Mouse (Mus musculus) stomach, postnatal 0 days (tissue): Measurements from ENCODE around the gene Hic1. TPM values are rescaled to one million over a fixed set of nuclear protein-coding genes. Genes with fewer than 3 reads are reported as not detected.

Experiments
- ATAC-seq: fragments of 200-750 bp; cut with Nextera tagmentation; 2 replicates; pipeline ENCODE4 v1.8.0; 2017; ENCODE audit not compliant: low FRiP score, low TSS enrichment
- DNase-seq: peaks from one replicate; pipeline ENCODE4 v3.0.0-alpha.2; 2016; ENCODE audit warnings: low spot score
- H3K27ac ChIP-seq: fragments of 300-500 bp; sonication (generic); replicated peaks from 2 replicates; pipeline ENCODE4 v1.5.1; 2014; ENCODE audit warnings: mild to moderate bottlenecking, control low read depth
- H3K27me3 ChIP-seq: fragments of 300-500 bp; sonication (generic); 2 replicates; pipeline ENCODE4 v1.6.1; 2014; ENCODE audit warnings: low read length; ENCODE audit not compliant: control insufficient read depth, insufficient read depth
- H3K36me3 ChIP-seq: fragments of 300-500 bp; sonication (generic); 2 replicates; pipeline ENCODE4 v1.6.1; 2014; ENCODE audit warnings: low read length, mixed read lengths; ENCODE audit not compliant: control insufficient read depth, insufficient read depth
- H3K4me1 ChIP-seq: fragments of 300-500 bp; sonication (generic); replicated peaks from 2 replicates; pipeline ENCODE4 v1.6.1; 2014; ENCODE audit warnings: antibody characterized with exemption; ENCODE audit not compliant: control insufficient read depth, insufficient read depth
- H3K4me2 ChIP-seq: fragments of 300-500 bp; sonication (generic); replicated peaks from 2 replicates; pipeline ENCODE4 v1.6.1; 2014; ENCODE audit warnings: low read depth, mild to moderate bottlenecking, control low read depth, moderate library complexity
- H3K4me3 ChIP-seq: fragments of 300-500 bp; sonication (generic); 2 replicates; pipeline ENCODE4 v1.5.1; 2014; ENCODE audit warnings: low read depth, low read length, control low read depth
- H3K9ac ChIP-seq: fragments of 300-500 bp; sonication (generic); 2 replicates; pipeline ENCODE4 v1.6.1; 2014; ENCODE audit warnings: mild to moderate bottlenecking, low read length, control low read depth, mixed read lengths
- H3K9me3 ChIP-seq: fragments of 300-500 bp; sonication (generic); 2 replicates; pipeline ENCODE4 v1.6.1; 2016; ENCODE audit warnings: low read length; ENCODE audit not compliant: control insufficient read depth
- CTCF ChIP-seq: IDR thresholded peaks from 2 replicates; pipeline ENCODE4 v1.5.1; 2016; ENCODE audit warnings: antibody characterized with exemption, low read depth, mild to moderate bottlenecking, moderate library complexity
- EP300 ChIP-seq: optimal IDR thresholded peaks from 2 replicates; pipeline ENCODE3; 2016; ENCODE audit warnings: antibody characterized with exemption
- WGBS: fragments of 180-500 bp; shearing (Covaris S2); extraction: QIAGEN DNeasy Blood & Tissue Kit; methylation state at CpG from one replicate; pipeline ENCODE4 v1.1.7; 2014; 5-methylcytosine and 5-hydroxymethylcytosine counted together
- polyA plus RNA-seq: library from polyadenylated mRNA; unstranded; fragments of >200 nt; fragmentation: Nextera tagmentation; extraction: Ambion mirVana; gene quantifications from 2 replicates; pipeline ENCODE4 v1.2.1, GENCODE M21; 2015

Hic1 gene
- polyA plus RNA-seq, 1 experiment from 2014 or later = 6.6 TPM

DNA sequence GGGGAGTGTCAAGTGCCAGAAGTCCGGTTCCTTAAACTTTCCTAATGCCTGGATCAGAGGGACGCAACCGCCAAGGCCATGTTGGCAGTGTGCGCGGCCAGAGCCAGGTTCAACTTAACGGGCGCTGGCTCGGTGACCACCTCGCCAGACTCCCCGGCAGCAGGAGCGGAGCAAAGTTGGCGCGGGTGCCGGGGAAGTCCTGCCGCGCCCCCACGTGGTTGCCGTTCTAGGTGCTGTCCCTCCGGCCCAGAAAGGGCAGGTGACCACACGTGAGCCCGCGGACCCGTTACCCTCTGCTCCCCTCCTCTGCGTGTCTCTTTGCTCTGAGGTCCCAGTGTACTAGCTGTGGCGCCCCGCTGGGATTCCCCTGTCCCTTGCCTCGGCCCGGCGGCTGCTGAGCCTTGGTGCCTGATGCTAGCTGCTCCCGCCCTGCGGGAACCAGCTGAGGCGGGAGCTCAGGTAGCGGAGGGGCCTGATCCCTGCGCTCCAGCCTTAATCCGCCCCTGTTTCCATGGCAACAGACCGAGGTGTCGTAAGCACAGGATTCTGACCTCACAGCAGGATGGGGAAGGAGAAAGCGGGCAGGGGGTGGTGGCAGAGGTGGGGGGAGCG, 25.6 kb upstream of the Hic1 start:
- peak overlapping the region; percentile 54; the same call in 1 of the 2 replicates for H3K9ac ChIP-seq
- H3K27ac ChIP-seq = no peak overlapping the region
- H3K4me3 ChIP-seq = peak overlapping the region; percentile 55
- TF ChIP-seq CTCF (peak; percentile 42; the same call in 1 of the 2 replicates), EP300 (no peak)
- WGBS = 2% methylated on average over 39 of the region's 39 CpGs
- H3K36me3 ChIP-seq = no peaks in the 10 kb centered on the region
- no peaks in the 10 kb centered on the region for H3K9me3 ChIP-seq
- peaks cover 7% of the 10 kb centered on the region; the same call in 1 of the 2 replicates for H3K27me3 ChIP-seq
- 0 out of 2 replicates have a peak, but pooled peaks cover 6% of the 10 kb centered on the region for H3K4me1 ChIP-seq
- ATAC-seq (no peak), DNase-seq (peak; percentile 56)
- peak overlapping the region; percentile 90 for H3K4me2 ChIP-seq

DNA sequence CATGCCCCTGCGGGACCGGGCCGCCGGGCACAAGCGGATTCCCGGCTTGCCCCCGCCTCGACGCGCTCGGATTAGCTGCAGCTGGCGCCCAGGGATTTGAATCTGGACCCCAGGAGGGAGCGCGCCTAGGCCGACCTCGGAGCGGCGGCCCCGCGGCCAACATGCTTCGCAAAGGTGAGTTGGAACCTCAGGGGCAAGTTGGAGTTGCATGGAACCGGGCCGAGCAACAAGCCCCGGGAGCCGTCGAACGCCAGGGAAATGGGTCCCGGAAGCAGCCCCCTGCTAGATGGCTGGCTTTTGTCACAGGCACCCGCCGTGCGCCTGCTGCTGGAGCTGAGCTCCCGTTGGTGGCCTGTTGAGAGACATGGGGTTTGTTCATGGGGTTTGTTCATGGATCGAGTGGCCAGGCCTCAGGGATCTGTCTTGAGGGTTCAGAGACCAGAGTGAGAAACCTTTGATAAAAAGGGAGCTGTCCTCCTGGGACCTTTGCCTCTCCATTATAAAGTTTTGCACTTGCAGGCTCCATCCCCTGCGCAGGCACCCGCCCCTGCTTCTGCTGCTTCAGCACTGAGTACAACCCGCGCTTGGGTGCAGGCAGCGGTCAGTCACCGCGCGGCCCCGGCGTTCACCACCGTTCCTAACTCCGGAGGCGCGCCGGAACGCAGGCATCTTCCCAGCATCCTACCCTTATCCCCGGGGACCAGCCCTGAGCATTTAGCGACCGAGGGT, 25.0 kb upstream of the Hic1 start:
- H3K27me3 ChIP-seq = peaks cover 7% of the 10 kb centered on the region; the same call in 1 of the 2 replicates
- no peaks in the 10 kb centered on the region for H3K36me3 ChIP-seq
- DNase-seq (no peak), ATAC-seq (no peak)
- no peak overlapping the region for H3K27ac ChIP-seq
- H3K4me1 ChIP-seq = peaks cover 10% of the 10 kb centered on the region; the same call in 1 of the 2 replicates
- peak overlapping the region; percentile 90 for H3K4me2 ChIP-seq
- H3K4me3 ChIP-seq = peak overlapping the region; percentile 55
- TF ChIP-seq EP300 = no peak
- no peak for TF ChIP-seq CTCF
- no peaks in the 10 kb centered on the region for H3K9me3 ChIP-seq
- H3K9ac ChIP-seq = peak overlapping the region; percentile 54
- under 1% methylated on average over 46 of the region's 52 CpGs for WGBS

DNA sequence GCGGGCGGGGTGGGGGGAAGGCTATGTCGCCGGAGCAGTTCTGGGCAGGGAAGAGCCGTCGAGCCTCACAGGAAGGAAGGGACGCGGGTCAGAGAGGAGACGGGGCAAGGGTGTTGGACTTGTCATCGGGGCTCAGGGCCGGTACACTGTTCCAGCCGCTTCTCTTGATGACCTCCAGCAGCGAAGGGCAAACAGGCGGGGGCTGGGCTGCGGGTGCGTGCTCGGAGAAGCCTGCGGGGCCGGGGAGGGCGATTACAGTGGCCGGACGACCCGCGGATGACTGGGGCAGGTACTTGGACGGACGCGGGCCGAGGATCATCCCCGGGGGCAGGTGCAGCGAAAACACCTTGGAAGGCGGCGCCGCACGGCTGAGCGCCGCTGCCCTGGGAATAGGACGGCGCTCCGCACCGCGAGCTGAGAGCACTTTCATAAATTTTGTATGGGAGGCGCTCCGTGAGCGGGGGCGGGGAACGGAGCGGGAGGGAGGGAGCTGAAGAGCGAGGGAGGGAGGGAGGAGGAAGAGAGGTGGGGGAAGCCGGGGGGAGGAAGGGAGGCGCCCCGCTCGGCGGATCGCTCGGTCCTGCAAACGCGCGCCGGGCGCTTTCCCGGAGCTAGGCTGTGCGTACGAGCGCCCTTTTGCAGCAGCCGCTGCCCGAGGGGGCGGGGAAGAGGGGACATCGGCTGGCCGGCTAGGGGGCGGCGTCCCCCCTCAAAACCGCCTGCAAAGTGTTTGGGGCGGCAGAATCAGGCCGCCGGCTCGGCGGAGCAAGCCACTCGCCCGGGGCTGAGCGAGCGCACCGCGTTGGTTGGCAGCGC, 24.1 kb upstream of the Hic1 start, which contains the start of gene Rtn4rl1:
TSS of gene Rtn4rl1 (plus strand) at position 528 of the 816 bp plus-strand sequence.
- Histone ChIP-seq H3K9me3 (no peaks in the 10 kb centered on the region), H3K4me1 (peaks cover 10% of the 10 kb centered on the region; the same call in 1 of the 2 replicates), H3K36me3 (no peaks in the 10 kb centered on the region), H3K4me3 (peak within 1 kb of the TSS; percentile 55), H3K9ac (peak within 1 kb of the TSS; percentile 60), H3K27ac (peak within 1 kb of the TSS; percentile 77), H3K27me3 (peaks cover 7% of the 10 kb centered on the region; the same call in 1 of the 2 replicates), H3K4me2 (peak within 1 kb of the TSS; percentile 90)
- under 1% methylated on average over 66 of the region's 84 CpGs for whole genome bisulfite sequencing
- DNase-seq (peak; percentile 59), ATAC-seq (no peak)
- TF ChIP-seq EP300 (no peak), CTCF (no peak; the same call in 1 of the 2 replicates)

DNA sequence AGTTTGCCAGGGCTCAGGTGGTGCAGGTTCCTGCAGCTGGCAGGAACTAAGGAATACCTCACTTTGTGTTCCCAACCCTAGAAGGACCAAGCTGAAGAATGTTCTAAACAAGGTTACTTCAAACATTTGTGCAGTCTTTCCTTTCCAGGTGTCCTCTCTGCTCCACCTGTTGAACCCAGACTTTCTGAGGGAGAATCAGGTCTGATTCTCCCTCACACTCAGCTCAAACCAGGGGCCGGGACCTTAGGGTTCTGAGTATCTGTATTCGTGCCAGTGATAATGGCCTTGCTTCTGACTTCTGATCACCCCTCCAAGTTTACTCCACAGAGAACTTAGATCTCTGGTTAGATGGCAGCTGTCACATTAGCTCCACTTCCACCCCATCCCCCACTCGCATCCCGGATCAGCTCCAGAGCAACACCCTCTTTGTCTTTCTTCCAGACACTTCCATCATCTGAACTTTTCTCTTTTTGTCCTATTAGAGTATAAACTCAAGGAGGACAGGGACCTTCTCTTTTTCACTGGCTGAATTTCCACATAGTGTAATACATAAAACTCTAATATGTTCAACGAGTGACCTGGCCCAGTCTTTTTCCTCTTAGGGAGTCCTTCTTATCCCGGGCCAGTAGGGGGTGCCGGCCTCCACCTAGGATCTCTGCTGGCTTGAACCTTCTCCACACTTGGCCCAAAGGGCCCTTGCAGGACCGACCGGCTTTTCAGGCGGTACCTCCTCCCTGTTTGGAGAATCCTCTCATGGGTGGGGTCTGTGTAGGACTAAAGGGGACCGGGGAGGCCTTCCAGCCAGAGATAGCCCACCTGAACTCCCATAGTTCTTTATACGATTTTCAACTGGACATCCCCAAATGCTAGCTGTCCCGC, 23.3 kb upstream of the Hic1 start:
- Histone ChIP-seq H3K36me3 (no peaks in the 10 kb centered on the region), H3K4me1 (peaks cover 10% of the 10 kb centered on the region; the same call in 1 of the 2 replicates), H3K9ac (peak overlapping the region; percentile 60; the same call in 1 of the 2 replicates), H3K27ac (peak overlapping the region; percentile 77), H3K9me3 (no peaks in the 10 kb centered on the region), H3K27me3 (peaks cover 7% of the 10 kb centered on the region; the same call in 1 of the 2 replicates), H3K4me3 (peak overlapping the region; percentile 55), H3K4me2 (peak overlapping the region; percentile 90)
- TF ChIP-seq CTCF (peak; percentile 93), EP300 (no peak)
- ATAC-seq (peak; percentile 77), DNase-seq (peak; percentile 90)
- WGBS = 26% methylated on average over 13 of the region's 13 CpGs

DNA sequence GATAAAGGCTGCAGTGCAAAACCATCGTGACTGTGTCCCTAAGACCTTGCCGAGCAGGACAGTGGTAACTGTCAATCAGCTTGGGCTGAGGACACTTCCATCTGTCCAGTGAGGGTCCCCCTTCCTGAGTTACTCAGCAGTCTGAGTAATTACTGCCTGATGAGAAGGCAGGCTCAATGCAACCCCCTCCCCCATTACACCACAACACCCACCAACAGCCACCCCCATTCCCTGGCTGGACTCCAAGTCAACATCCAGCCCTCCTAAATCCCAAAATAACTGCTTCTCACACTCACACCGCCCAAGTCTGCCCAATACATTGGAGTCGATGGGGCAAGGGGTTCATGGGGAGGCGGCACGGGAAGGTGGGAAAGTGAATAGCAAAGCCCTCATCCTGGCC, 22.5 kb upstream of the Hic1 start:
- Histone ChIP-seq H3K9ac (no peak overlapping the region), H3K4me2 (no peak overlapping the region), H3K9me3 (no peaks in the 10 kb centered on the region), H3K27me3 (peaks cover 7% of the 10 kb centered on the region; the same call in 1 of the 2 replicates), H3K36me3 (no peaks in the 10 kb centered on the region), H3K4me1 (peaks cover 10% of the 10 kb centered on the region; the same call in 1 of the 2 replicates), H3K4me3 (no peak overlapping the region), H3K27ac (no peak overlapping the region)
- no peak for DNase-seq
- ATAC-seq = no peak
- TF ChIP-seq CTCF = no peak
- TF ChIP-seq EP300 = no peak
- WGBS = 65% methylated on average over 6 of the region's 6 CpGs
